Mouse (Mus musculus) heart, embryonic 13.5 days (tissue): Measurements from ENCODE around the gene Acly. TPM values are rescaled to one million over a fixed set of nuclear protein-coding genes. Genes with fewer than 3 reads are reported as not detected.
A peak's percentile ranks its signal among the peaks of the same experiment; 100 is the strongest.
"Not testable (repeated sequence)": the region's sequence is repeated elsewhere in the genome, so short reads cannot be mapped to it uniquely, and the experiment has no call there.

Experiments used
- ATAC-seq: fragments of 200-750 bp; cut with Nextera tagmentation; 2 replicates; pipeline ENCODE4 v1.8.0; 2017; ENCODE audit warnings: moderate TSS enrichment; ENCODE audit not compliant: insufficient number of reproducible peaks, low FRiP score, low TSS enrichment; ENCODE audit errors: extremely low read depth
- H3K27ac ChIP-seq: fragments of 300-500 bp; sonication (generic); replicated peaks from 2 replicates; pipeline ENCODE4 v1.5.1; 2015; ENCODE audit warnings: moderate library complexity, mild to moderate bottlenecking, inconsistent platforms
- H3K27me3 ChIP-seq: fragments of 300-500 bp; sonication (generic); replicated peaks from 2 replicates; pipeline ENCODE4 v1.6.1; 2015; ENCODE audit warnings: mild to moderate bottlenecking, inconsistent platforms
- H3K36me3 ChIP-seq: fragments of 300-500 bp; sonication (generic); 2 replicates; pipeline ENCODE4 v1.6.1; 2015; ENCODE audit warnings: mild to moderate bottlenecking, inconsistent platforms
- H3K4me1 ChIP-seq: fragments of 300-500 bp; sonication (generic); 2 replicates; pipeline ENCODE4 v1.6.1; 2015; ENCODE audit warnings: inconsistent platforms
- H3K4me2 ChIP-seq: fragments of 300-500 bp; sonication (generic); 2 replicates; pipeline ENCODE4 v1.6.1; 2015; ENCODE audit warnings: inconsistent platforms, mild to moderate bottlenecking, moderate library complexity
- H3K4me3 ChIP-seq: fragments of 300-500 bp; sonication (generic); 2 replicates; pipeline ENCODE4 v1.5.1; 2015; ENCODE audit warnings: moderate library complexity, mild to moderate bottlenecking, inconsistent platforms
- H3K9ac ChIP-seq: fragments of 300-500 bp; sonication (generic); 2 replicates; pipeline ENCODE4 v1.6.1; 2015; ENCODE audit warnings: inconsistent platforms, mild to moderate bottlenecking, moderate library complexity
- H3K9me3 ChIP-seq: fragments of 300-500 bp; sonication (generic); 2 replicates; pipeline ENCODE4 v1.6.1; 2016; ENCODE audit warnings: inconsistent platforms
- WGBS: fragments of 180-500 bp; shearing (Covaris S2); methylation state at CpG from one replicate; pipeline ENCODE4 v1.1.7; 2015; ENCODE audit warnings: mixed read lengths; 5-methylcytosine and 5-hydroxymethylcytosine counted together
- polyA plus RNA-seq: library from polyadenylated mRNA; unstranded; fragments of >200 nt; fragmentation: Nextera tagmentation; extraction: Ambion mirVana; gene quantifications from 2 replicates; pipeline ENCODE4 v1.2.1, GENCODE M21; 2015

The Acly gene
- polyA plus RNA-seq, 1 experiment from 2014 or later: 69.7 TPM

DNA sequence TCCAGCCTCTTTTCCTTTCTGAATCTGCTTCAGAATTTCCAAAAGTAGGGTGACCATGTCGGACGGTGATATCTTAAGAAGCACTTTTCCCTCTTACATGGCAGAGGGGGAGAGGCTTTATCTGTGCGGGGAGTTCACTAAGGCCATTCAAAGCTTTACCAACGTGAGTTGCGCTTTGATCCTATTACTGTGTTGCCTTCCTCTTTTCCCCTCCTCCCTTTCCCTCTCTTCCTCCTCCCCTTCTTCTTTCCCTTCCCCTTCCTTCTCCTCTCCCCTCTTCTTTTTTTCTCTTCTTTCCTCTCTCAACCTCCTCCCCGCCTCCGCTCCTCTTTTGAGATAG is 17.9 kb upstream of the Acly start:
- no peaks in the 10 kb centered on the region for H3K36me3 ChIP-seq
- H3K9ac ChIP-seq: peak overlapping the region; percentile 83
- ATAC-seq: no peak
- peaks cover 19% of the 10 kb centered on the region for H3K4me1 ChIP-seq
- 0 out of 2 replicates have a peak overlapping the region, but pooled peaks have one; percentile 62 for H3K27ac ChIP-seq
- no peaks in the 10 kb centered on the region for H3K9me3 ChIP-seq
- H3K27me3 ChIP-seq: no peaks in the 10 kb centered on the region; the same call in 1 of the 2 replicates
- H3K4me3 ChIP-seq: peak overlapping the region; percentile 59
- WGBS: 28% methylated on average over 7 of the region's 7 CpGs
- H3K4me2 ChIP-seq: peak overlapping the region; percentile 84

DNA sequence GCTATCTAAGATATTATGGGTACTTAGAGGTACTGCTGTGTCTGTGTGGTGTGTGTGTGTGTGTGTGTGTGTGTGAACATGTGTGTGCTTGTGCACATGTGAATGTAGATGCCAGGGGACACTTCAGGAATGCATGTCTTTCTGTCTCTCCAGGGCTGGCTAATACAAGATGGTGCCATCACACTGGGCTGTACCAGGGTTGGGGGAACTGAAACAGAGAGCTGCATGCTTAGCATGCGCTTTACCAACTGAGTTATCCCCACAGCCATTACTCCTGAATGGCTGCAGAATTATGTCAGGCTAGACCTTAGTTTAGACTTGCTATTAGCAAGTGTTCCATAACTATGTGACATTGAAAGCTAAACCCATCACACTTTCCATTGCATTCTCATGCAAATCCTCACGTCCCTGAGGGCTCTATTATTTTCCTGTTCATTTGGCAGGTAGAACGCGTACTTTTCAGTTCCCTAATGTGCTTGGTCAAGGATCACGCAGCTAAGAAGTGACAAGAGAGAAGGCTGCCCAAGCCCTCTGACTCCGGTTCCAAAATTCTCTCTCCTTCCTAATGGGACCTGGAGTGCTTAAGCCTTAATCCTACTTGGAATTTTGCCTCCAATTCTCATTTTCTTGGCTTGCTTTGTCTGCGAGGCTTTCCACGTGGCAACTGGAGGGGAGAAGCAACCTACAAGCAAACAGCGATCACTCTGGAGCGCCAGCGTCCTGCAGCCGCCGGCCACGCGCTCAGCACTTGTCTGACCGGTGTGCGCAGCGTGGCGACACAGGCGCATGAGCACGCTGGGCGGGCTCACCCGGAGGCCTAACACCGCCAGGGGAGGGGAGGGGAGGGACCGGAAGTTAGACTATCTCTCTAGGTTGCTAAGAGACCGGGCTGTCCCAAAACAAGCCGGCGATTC is 17.3 kb upstream of the Acly start, which contains the start of gene Ttc25:
TSS of gene Ttc25 (plus strand) at position 776 of the 914 bp plus-strand sequence.
- WGBS: 5% methylated on average over 28 of the region's 28 CpGs
- Histone ChIP-seq H3K4me2 (peak within 1 kb of the TSS; percentile 84), H3K27me3 (no peaks in the 10 kb centered on the region; the same call in 1 of the 2 replicates), H3K4me1 (peaks cover 19% of the 10 kb centered on the region), H3K9ac (peak within 1 kb of the TSS; percentile 83), H3K27ac (peak within 1 kb of the TSS; percentile 62; the same call in 1 of the 2 replicates), H3K9me3 (no peaks in the 10 kb centered on the region), H3K36me3 (no peaks in the 10 kb centered on the region), H3K4me3 (peak within 1 kb of the TSS; percentile 59)
- ATAC-seq: peak; percentile 87; the same call in 1 of the 2 replicates

DNA sequence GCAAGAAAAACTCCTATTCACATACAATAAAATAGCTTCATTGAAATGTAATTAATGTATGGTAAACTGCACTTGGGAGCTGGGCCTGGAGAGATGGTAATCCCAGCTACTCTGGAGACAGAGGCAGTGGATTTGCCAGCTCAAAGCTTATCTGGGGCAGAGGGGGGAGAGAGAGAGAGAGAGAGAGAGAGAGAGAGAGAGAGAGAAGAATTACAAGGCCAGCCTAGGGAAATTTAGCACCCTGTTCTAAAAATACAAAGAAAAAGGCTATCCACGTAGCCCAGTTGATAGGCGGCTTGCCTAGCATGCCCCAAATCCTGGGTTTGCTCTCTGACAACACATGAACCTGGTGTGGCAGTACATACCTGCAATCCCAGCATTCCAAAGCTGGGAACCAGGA is 13.8 kb upstream of the Acly start:
- no peaks in the 10 kb centered on the region for H3K9me3 ChIP-seq
- no peaks in the 10 kb centered on the region for H3K36me3 ChIP-seq
- peaks cover 19% of the 10 kb centered on the region for H3K4me1 ChIP-seq
- H3K27ac ChIP-seq: no peak overlapping the region
- H3K4me2 ChIP-seq: no peak overlapping the region
- 63% methylated on average over 2 of the region's 2 CpGs for WGBS
- H3K9ac ChIP-seq: no peak overlapping the region
- ATAC-seq: no peak
- no peaks in the 10 kb centered on the region for H3K27me3 ChIP-seq
- no peak overlapping the region for H3K4me3 ChIP-seq

GRCm38 (mm10) chr11:100540966-100541365 is 13.2 kb upstream of the Acly start:
- H3K9ac ChIP-seq: no peak overlapping the region
- peaks cover 16% of the 10 kb centered on the region for H3K4me1 ChIP-seq
- H3K9me3 ChIP-seq: no peaks in the 10 kb centered on the region
- no peak overlapping the region for H3K4me3 ChIP-seq
- H3K4me2 ChIP-seq: no peak overlapping the region
- ATAC-seq: no peak
- 29% methylated on average over 6 of the region's 6 CpGs for WGBS
- no peaks in the 10 kb centered on the region for H3K36me3 ChIP-seq
- H3K27ac ChIP-seq: no peak overlapping the region
- H3K27me3 ChIP-seq: no peaks in the 10 kb centered on the region

- H3K9ac ChIP-seq: no peak overlapping the region
- ATAC-seq: no peak
- no peak overlapping the region for H3K27ac ChIP-seq
- H3K9me3 ChIP-seq: 0 out of 2 replicates have a peak, but pooled peaks cover 6% of the 10 kb centered on the region
- peaks cover 5% of the 10 kb centered on the region; the same call in 1 of the 2 replicates for H3K4me1 ChIP-seq
- no peak overlapping the region for H3K4me3 ChIP-seq
- no peaks in the 10 kb centered on the region for H3K27me3 ChIP-seq
- H3K36me3 ChIP-seq: no peaks in the 10 kb centered on the region
- H3K4me2 ChIP-seq: no peak overlapping the region
Measured at GRCm38 (mm10) chr11:100536466-100536865, 8.7 kb upstream of the Acly start.

DNA sequence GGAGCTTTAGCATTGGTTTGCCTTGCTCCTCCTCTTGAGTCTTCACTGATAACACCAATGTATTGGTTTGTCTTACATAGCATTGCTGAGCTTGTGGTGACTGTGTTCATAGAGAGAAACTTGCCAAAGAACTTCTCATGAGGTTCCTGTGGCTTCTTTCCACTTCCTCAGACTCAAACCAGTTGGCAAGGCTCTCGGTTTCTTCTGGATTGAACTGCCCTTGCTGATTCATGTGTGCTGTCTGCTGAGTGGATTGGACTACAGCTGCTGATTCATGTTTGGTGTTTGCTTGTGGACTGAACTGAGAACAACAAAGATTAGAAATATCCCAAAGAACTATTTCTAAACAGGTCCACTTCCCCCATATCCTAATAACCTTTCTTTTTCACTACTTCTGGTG is 8.2 kb upstream of the Acly start:
- no peak for ATAC-seq
- no peaks in the 10 kb centered on the region for H3K27me3 ChIP-seq
- no peak overlapping the region for H3K9ac ChIP-seq
- peaks cover 1% of the 10 kb centered on the region; the same call in 1 of the 2 replicates for H3K4me1 ChIP-seq
- no peak overlapping the region for H3K4me2 ChIP-seq
- H3K36me3 ChIP-seq: no peaks in the 10 kb centered on the region
- 0 out of 2 replicates have a peak, but pooled peaks cover 6% of the 10 kb centered on the region for H3K9me3 ChIP-seq
- 70% methylated on average over 1 of the region's 1 CpGs for WGBS
- no peak overlapping the region for H3K27ac ChIP-seq
- no peak overlapping the region for H3K4me3 ChIP-seq

- H3K4me1 ChIP-seq, H3K4me3 ChIP-seq, H3K9me3 ChIP-seq, H3K9ac ChIP-seq, H3K27me3 ChIP-seq, H3K4me2 ChIP-seq, H3K27ac ChIP-seq, ATAC-seq, H3K36me3 ChIP-seq: not testable (repeated sequence)
- 82% methylated on average over 6 of the region's 6 CpGs for WGBS
Measured at GRCm38 (mm10) chr11:100534821-100535220, 7.0 kb upstream of the Acly start.

- ATAC-seq: not testable (repeated sequence)
Measured at GRCm38 (mm10) chr11:100534411-100534810, 6.6 kb upstream of the Acly start.

DNA sequence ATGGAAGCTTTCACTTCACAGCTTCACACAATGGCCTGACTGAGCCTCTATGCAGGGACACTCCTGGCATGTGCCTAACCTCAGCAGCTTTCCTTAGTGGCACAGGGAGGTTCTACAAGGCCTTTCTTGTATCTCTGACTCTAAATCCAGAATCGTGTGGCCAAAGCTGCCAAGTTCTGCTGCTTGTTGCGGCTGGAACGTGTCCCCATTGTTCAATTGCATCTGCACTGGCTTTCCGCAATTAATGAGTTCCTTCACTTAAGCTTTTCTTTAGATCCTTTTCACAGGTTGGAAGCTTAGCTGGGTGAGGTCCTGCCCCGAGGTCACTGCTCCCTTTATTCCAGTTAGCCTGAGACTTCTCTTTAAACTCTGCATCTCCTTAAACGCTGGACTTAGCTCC is 6.1 kb upstream of the Acly start:
- no peak for ATAC-seq
- no peak overlapping the region for H3K4me2 ChIP-seq
- H3K9me3 ChIP-seq: 0 out of 2 replicates have a peak, but pooled peaks cover 6% of the 10 kb centered on the region
- H3K27me3 ChIP-seq: no peaks in the 10 kb centered on the region
- 73% methylated on average over 6 of the region's 6 CpGs for WGBS
- H3K36me3 ChIP-seq: no peaks in the 10 kb centered on the region
- H3K4me3 ChIP-seq: no peak overlapping the region
- no peak overlapping the region for H3K9ac ChIP-seq
- H3K4me1 ChIP-seq: no peaks in the 10 kb centered on the region
- H3K27ac ChIP-seq: no peak overlapping the region

More at GRCm38 (mm10) chr11:100534411-100534810, 6.6 kb upstream of the Acly start:
- not testable (repeated sequence) for H3K9me3 ChIP-seq, H3K4me1 ChIP-seq, H3K4me3 ChIP-seq, H3K27me3 ChIP-seq, H3K27ac ChIP-seq, H3K4me2 ChIP-seq, H3K9ac ChIP-seq, H3K36me3 ChIP-seq
- WGBS: 82% methylated on average over 2 of the region's 2 CpGs

DNA sequence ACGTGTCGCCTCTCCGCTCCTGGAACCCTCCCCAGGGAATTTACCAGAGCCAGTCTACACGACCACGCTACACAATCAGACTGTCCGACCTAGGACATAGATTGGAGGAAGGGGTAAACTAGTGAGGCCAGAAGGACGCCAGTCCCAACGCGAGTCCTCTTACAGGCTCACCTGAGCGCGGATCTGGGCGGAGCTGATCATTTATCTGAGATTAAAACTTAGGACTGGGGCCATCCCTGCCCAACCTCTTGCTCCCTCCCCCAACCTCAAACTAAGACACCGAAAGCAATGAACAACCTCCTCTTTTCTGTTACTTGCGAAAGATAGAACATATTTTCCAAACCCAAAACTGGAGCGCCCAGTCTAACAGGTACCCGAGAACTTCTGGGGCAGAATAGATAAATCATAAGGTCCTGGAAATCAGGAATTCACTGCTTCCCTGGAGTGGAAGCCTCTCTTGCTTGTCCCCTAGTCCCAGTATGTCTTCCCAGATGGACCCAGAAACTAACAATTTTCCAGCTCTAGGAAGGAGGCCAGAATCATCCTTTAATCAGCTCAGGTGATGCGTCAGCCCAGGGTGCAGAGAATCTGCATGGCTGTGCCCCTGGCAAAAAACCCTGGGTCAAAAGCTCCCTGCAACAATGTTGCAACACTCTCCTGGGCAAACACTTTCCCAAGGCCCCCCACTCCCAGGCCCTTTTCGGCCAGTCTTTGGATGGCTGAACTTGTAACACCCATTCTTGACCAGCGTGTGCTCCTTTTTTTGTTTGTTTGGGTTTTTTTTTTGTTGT is 770 bp upstream of the Acly start:
- H3K4me2 ChIP-seq: peak overlapping the region; percentile 91

GRCm38 (mm10) chr11:100527066-100527457 is 738 bp downstream of the Acly start:
- ATAC-seq: peak; percentile 11; the same call in 1 of the 2 replicates
- peaks cover 19% of the 10 kb centered on the region for H3K36me3 ChIP-seq
- H3K4me1 ChIP-seq: peaks cover 34% of the 10 kb centered on the region
- peak overlapping the region; percentile 91 for H3K9ac ChIP-seq
- H3K9me3 ChIP-seq: no peaks in the 10 kb centered on the region
- H3K4me3 ChIP-seq: peak overlapping the region; percentile 79
- no peaks in the 10 kb centered on the region for H3K27me3 ChIP-seq
- peak overlapping the region; percentile 91 for H3K4me2 ChIP-seq
- peak overlapping the region; percentile 86 for H3K27ac ChIP-seq
- under 1% methylated on average over 26 of the region's 26 CpGs for WGBS

More for the DNA sequence above, 770 bp upstream of the Acly start:
- peak overlapping the region; percentile 70 for H3K27ac ChIP-seq
- H3K9me3 ChIP-seq: 0 out of 2 replicates have a peak, but pooled peaks cover 6% of the 10 kb centered on the region
- 24% methylated on average over 19 of the region's 19 CpGs for WGBS
- H3K36me3 ChIP-seq: peaks cover 4% of the 10 kb centered on the region
- peak overlapping the region; percentile 79 for H3K4me3 ChIP-seq
- ATAC-seq: no peak; the same call in 1 of the 2 replicates
- peak overlapping the region; percentile 82 for H3K9ac ChIP-seq
- H3K4me1 ChIP-seq: peaks cover 34% of the 10 kb centered on the region
- no peaks in the 10 kb centered on the region for H3K27me3 ChIP-seq
